8 mouse cellular contexts compared by ENCODE assay signal in genomic region chrX:23693443-23694400, GRCm38 (mm10). TPM values are rescaled to one million over a fixed set of nuclear protein-coding genes. Genes with fewer than 3 reads are reported as not detected.
DNase-seq lines count a peak whose midpoint lies in the region; ATAC-seq and TF ChIP-seq lines count a peak whose summit lies in the region.

No protein-coding gene starts in this region.

- no peaks in the 10 kb centered on the region for H3K9me3 ChIP-seq in lung, embryonic 15.5 days
- H3K9me3 ChIP-seq in embryonic facial prominence, embryonic 14.5 days (ENCODE audit: control insufficient read depth, low read length): no peaks in the 10 kb centered on the region
- H3K9me3 ChIP-seq in hindbrain, postnatal 0 days (ENCODE audit: low read length): no peaks in the 10 kb centered on the region
- no peaks in the 10 kb centered on the region for H3K9me3 ChIP-seq in midbrain, embryonic 14.5 days (ENCODE audit: control insufficient read depth, low read length)

- DNase-seq in lung, postnatal 25 days (ENCODE audit: low spot score): no peak
- DNase-seq in Muller cell, postnatal 12 days (ENCODE audit: inconsistent ontology term): peak; percentile 21
- DNase-seq in embryonic facial prominence, embryonic 14.5 days (ENCODE audit: low spot score): no peak
- DNase-seq in hindbrain, postnatal 0 days (ENCODE audit: low spot score): peak; percentile 2
- peak; percentile 45 for DNase-seq in midbrain, embryonic 14.5 days
- no peak for DNase-seq in thymus, postnatal 4 days
- no peak for DNase-seq in T-cell, adult 2 months (ENCODE audit: low spot score)

- H3K4me1 ChIP-seq in lung, embryonic 15.5 days: no peaks in the 10 kb centered on the region
- H3K4me1 ChIP-seq in embryonic facial prominence, embryonic 14.5 days (ENCODE audit: control insufficient read depth, insufficient read depth, low read length): no peaks in the 10 kb centered on the region
- H3K4me1 ChIP-seq in hindbrain, postnatal 0 days (ENCODE audit: insufficient read depth, low read length): no peaks in the 10 kb centered on the region
- no peaks in the 10 kb centered on the region for H3K4me1 ChIP-seq in midbrain, embryonic 14.5 days (ENCODE audit: control insufficient read depth, insufficient read depth, low read length)

- no peaks in the 10 kb centered on the region for H3K36me3 ChIP-seq in lung, embryonic 15.5 days
- no peaks in the 10 kb centered on the region for H3K36me3 ChIP-seq in embryonic facial prominence, embryonic 14.5 days (ENCODE audit: control insufficient read depth, insufficient read depth, low read length)
- no peaks in the 10 kb centered on the region for H3K36me3 ChIP-seq in hindbrain, postnatal 0 days (ENCODE audit: insufficient read depth, low read length)
- H3K36me3 ChIP-seq in midbrain, embryonic 14.5 days (ENCODE audit: control insufficient read depth, insufficient read depth, low read length): no peaks in the 10 kb centered on the region

- peak; percentile 32; the same call in 1 of the 2 replicates for ATAC-seq in lung, embryonic 15.5 days (ENCODE audit: borderline replicate concordance, extremely low read depth, low FRiP score, low TSS enrichment)
- ATAC-seq in embryonic facial prominence, embryonic 14.5 days (ENCODE audit: low read depth): no peak
- no peak for ATAC-seq in hindbrain, postnatal 0 days
- no peak; the same call in 1 of the 2 replicates for ATAC-seq in midbrain, embryonic 14.5 days (ENCODE audit: low FRiP score, low TSS enrichment)

- peak overlapping the region; percentile 59 for H3K4me2 ChIP-seq in lung, embryonic 15.5 days
- H3K4me2 ChIP-seq in embryonic facial prominence, embryonic 14.5 days (ENCODE audit: low read depth, low read length): peak overlapping the region; percentile 58
- H3K4me2 ChIP-seq in hindbrain, postnatal 0 days (ENCODE audit: low read depth, low read length): peak overlapping the region; percentile 59
- H3K4me2 ChIP-seq in midbrain, embryonic 14.5 days (ENCODE audit: low read length): peak overlapping the region; percentile 56

- H3K27me3 ChIP-seq in lung, embryonic 15.5 days: no peaks in the 10 kb centered on the region
- H3K27me3 ChIP-seq in embryonic facial prominence, embryonic 14.5 days (replicated peaks; ENCODE audit: control insufficient read depth, insufficient read depth, low read length): no peaks in the 10 kb centered on the region
- no peaks in the 10 kb centered on the region for H3K27me3 ChIP-seq in hindbrain, postnatal 0 days (ENCODE audit: insufficient read depth, low read length)
- H3K27me3 ChIP-seq in midbrain, embryonic 14.5 days (ENCODE audit: control insufficient read depth, insufficient read depth, low read length): no peaks in the 10 kb centered on the region

- 7% methylated on average over 26 of the region's 28 CpGs for WGBS in lung, embryonic 15.5 days
- 23% methylated on average over 27 of the region's 28 CpGs for WGBS in embryonic facial prominence, embryonic 14.5 days
- 24% methylated on average over 27 of the region's 28 CpGs for WGBS in hindbrain, postnatal 0 days
- 15% methylated on average over 27 of the region's 28 CpGs for WGBS in midbrain, embryonic 14.5 days

- no peak for TF ChIP-seq CTCF in hindbrain, postnatal 0 days (IDR thresholded peaks at IDR 0.05; ENCODE audit: low read depth)

- peak overlapping the region; percentile 81 for H3K27ac ChIP-seq in lung, embryonic 15.5 days
- peak overlapping the region; percentile 81 for H3K27ac ChIP-seq in embryonic facial prominence, embryonic 14.5 days (replicated peaks; ENCODE audit: low read depth, low read length)
- H3K27ac ChIP-seq in hindbrain, postnatal 0 days: peak overlapping the region; percentile 81
- H3K27ac ChIP-seq in midbrain, embryonic 14.5 days (replicated peaks; ENCODE audit: low read depth, low read length): peak overlapping the region; percentile 88

- peak overlapping the region; percentile 58 for H3K9ac ChIP-seq in lung, embryonic 15.5 days
- H3K9ac ChIP-seq in embryonic facial prominence, embryonic 14.5 days (ENCODE audit: low read depth, low read length): peak overlapping the region; percentile 72
- H3K9ac ChIP-seq in hindbrain, postnatal 0 days (replicated peaks; ENCODE audit: low read length): peak overlapping the region; percentile 64
- H3K9ac ChIP-seq in midbrain, embryonic 14.5 days (replicated peaks; ENCODE audit: low read length): peak overlapping the region; percentile 64

- H3K4me3 ChIP-seq in lung, embryonic 15.5 days: peak overlapping the region; percentile 58
- H3K4me3 ChIP-seq in embryonic facial prominence, embryonic 14.5 days (ENCODE audit: low read depth, low read length): peak overlapping the region; percentile 61
- H3K4me3 ChIP-seq in hindbrain, postnatal 0 days (ENCODE audit: low read length): peak overlapping the region; percentile 61
- H3K4me3 ChIP-seq in midbrain, embryonic 14.5 days (replicated peaks; ENCODE audit: low read depth, low read length): peak overlapping the region; percentile 51

RNA-seq across cellular contexts. Expression of gene Wdr44, which starts 0.9 kb away (rescaled TPM):
- polyA plus RNA-seq in lung, embryonic 15.5 days (2015; fragmentation: Nextera tagmentation; extraction: Ambion mirVana): 6.3 and 7.7 TPM in 2 replicates
- polyA plus RNA-seq in embryonic facial prominence, embryonic 14.5 days (2014; fragmentation: Nextera tagmentation; extraction: Ambion mirVana): 16.8 and 18.8 TPM in 2 replicates
- 7.7 and 7.8 TPM in 2 replicates for total RNA-seq in hindbrain, postnatal 0 days (2014; rRNA removed)
- polyA plus RNA-seq in hindbrain, postnatal 0 days (2015; fragmentation: Nextera tagmentation; extraction: Ambion mirVana): 19.1 and 19.6 TPM in 2 replicates
- polyA plus RNA-seq in midbrain, embryonic 14.5 days (2014; fragmentation: Nextera tagmentation; extraction: Ambion mirVana): 12.6 and 17.0 TPM in 2 replicates

Comparison
In these comparisons a context has a peak if more than half of its experiments do, and no peak if none do; other contexts are left out.
1. DNase-seq: peak in Muller cell, postnatal 12 days (single experiment), hindbrain, postnatal 0 days (single experiment) and midbrain, embryonic 14.5 days (single experiment); none in lung, postnatal 25 days (single experiment), embryonic facial prominence, embryonic 14.5 days (single experiment), thymus, postnatal 4 days (single experiment) and T-cell, adult 2 months (single experiment).
2. Peak in every context shown above with its lines, with median percentiles within 50 percentile points of each other: H3K27ac ChIP-seq, H3K4me2 ChIP-seq, H3K4me3 ChIP-seq and H3K9ac ChIP-seq.